Mouse (Mus musculus): ENCODE measurements around the gene Ccnjl.
A peak's percentile ranks its signal among the peaks of the same experiment; 100 is the strongest.

The Ccnjl gene

GRCm38 (mm10) chr11:43528683-43529499 is at the start of gene Ccnjl:
TSS of gene Ccnjl (plus strand) at chr11:43528784.
- DNase-seq (ENCODE audit: low read depth, low spot score) = peak; percentile 57

DNA sequence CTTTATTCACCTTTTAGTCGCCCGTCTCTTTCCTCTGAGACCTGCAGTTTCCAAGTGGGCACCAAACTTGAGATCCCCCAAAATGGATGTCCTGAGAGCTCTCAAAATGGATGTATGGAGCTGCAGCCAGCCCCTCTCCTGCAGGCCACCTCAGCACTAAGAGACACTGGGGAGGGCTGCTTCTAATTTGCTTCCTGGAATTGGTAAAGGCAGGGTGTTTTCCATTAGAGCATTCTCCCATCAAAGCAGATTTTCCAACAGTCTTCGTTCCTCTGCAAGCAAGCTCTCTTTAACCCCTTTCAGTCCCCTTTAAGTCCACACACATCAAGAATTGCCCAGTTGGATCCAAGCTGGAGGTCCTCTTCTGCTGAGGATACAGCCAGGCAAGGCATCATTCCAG is 49.2 kb upstream of the Ccnjl start:
- DNase-seq (ENCODE audit: low read depth, low spot score) = no peak

- no peak for DNase-seq (ENCODE audit: low read depth, low spot score)
Observed at GRCm38 (mm10) chr11:43480561-43480960, 48.0 kb upstream of the Ccnjl start.

GRCm38 (mm10) chr11:43481672-43482522 is 46.7 kb upstream of the Ccnjl start:
- no peak for DNase-seq (ENCODE audit: low read depth, low spot score)

DNA sequence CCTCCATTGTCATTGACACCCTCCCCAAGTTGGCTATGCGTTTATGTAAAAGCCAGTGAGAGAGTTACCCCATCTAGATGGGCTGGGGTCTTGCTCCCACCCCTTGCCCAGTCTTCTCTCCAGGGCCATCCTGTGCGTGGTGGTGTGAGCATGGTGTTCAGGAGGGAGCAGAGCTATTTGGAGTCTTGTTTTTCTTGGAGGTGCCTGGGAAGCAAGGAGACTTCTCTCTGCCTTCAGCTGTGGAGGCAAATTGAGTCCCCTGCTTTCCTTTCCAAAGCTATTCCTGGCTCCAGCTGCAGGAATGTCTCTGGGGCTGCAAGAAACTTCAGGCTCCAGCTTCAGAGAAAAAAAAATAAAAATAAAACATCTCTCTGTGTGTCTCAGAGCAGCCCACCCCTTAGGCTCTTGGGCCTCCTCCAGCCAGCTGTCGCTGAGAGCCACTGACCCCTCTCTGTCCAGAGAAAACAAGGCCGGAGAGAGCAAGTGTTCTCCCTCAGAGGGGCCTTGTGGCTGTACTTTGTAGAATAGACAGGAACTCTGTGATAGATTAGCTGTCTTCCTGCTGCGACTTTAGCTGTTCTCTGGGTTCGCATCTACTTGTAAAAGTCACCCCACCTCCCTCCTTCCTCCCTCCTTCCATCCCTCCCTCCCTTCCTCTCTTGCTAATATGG is 45.3 kb upstream of the Ccnjl start:
- no peak for DNase-seq (ENCODE audit: low read depth, low spot score)

GRCm38 (mm10) chr11:43484057-43484456 is 44.5 kb upstream of the Ccnjl start:
- DNase-seq (ENCODE audit: low read depth, low spot score) = no peak

GRCm38 (mm10) chr11:43484652-43485051 is 43.9 kb upstream of the Ccnjl start:
- no peak for DNase-seq (ENCODE audit: low read depth, low spot score)

- no peak for DNase-seq (ENCODE audit: low read depth, low spot score)
Observed at GRCm38 (mm10) chr11:43485855-43486254, 42.7 kb upstream of the Ccnjl start.

DNA sequence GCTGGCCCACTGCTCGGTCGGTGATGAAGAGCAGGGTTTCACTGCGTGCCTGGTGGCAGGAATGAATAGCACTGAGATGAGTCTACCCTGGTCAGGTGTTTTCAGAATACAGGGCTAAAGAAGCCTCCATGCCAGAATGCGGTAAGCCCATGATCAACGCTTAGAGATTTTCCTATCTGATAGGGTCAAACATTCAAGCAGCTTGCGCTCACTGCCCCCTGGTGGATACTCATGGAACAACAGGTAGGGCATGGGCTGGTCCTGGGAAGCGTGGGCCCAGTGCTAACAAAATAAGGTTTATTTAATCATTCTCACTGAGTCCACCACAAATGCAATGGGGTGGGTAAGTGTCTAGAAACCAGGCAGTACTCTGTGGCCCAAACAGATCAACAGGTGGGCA is 35.9 kb upstream of the Ccnjl start:
- peak; percentile 84 for DNase-seq (ENCODE audit: low read depth, low spot score)

GRCm38 (mm10) chr11:43493815-43494409 is 34.7 kb upstream of the Ccnjl start:
- peak; percentile 84 for DNase-seq (ENCODE audit: low read depth, low spot score)

GRCm38 (mm10) chr11:43495037-43495436 is 33.5 kb upstream of the Ccnjl start:
- no peak for DNase-seq (ENCODE audit: low read depth, low spot score)

DNA sequence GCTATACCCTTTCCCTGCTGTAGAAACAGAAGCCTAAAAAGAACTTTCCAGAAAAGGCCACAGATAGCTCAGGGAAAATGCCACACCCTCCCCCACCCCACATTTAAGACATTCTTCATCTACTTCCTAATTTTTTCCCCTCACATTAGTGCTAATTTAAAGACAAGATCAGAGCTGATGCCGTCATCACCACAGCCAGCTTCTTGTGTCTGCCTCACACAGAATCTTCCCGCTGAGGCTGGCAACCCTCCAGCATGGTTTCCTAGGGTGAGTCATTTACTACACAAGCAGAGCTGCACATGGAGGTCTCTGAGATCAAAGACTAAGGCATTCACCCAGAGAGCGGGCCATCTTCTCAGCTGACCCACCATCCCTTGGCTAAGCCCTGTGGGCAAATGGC is 33.1 kb upstream of the Ccnjl start:
- no peak for DNase-seq (ENCODE audit: low read depth, low spot score)

DNA sequence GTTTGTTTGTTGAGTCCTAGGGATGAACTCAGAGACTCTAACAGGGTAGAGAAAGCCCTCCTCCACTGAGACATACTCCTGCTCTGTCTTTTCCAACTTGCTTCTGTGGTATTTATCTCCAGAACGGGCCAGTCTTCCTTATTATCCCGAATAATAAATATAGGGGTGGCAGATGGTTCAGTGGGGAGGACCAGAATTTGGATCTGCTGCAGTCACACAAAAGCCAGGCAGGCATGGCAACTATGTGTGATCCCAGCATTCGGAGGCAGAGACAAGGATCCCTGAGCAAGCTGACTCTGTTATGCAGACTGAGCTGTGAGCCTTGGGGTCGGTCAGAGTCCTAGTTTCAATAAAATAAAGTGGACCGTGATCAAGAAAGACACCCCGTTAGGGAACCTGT is 27.3 kb upstream of the Ccnjl start:
- no peak for DNase-seq (ENCODE audit: low read depth, low spot score)

DNA sequence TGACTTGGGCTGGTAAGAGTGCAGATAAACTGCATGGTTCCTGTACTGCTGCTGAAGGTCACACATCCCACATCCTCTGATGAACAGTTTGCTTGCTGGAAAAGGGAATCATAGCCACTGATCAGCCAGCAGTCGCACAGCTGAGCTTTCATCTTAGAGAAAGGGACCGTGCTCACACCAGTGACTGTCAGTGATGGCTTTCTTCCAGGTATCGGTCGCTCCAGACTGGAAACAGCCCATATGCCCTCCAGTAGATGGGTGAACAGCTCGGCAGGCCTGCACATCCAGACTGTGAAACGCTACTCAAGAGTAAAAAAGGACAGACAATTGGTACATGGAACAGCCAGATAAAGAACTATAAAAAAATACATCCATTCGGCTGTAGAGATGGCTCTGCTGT is 23.4 kb upstream of the Ccnjl start:
- DNase-seq (ENCODE audit: low read depth, low spot score) = no peak

GRCm38 (mm10) chr11:43507976-43508375 is 20.6 kb upstream of the Ccnjl start:
- no peak for DNase-seq (ENCODE audit: low read depth, low spot score)

- no peak for DNase-seq (ENCODE audit: low read depth, low spot score)
Observed at GRCm38 (mm10) chr11:43509878-43510277, 18.7 kb upstream of the Ccnjl start.

- DNase-seq (ENCODE audit: low read depth, low spot score) = no peak
Observed at GRCm38 (mm10) chr11:43512661-43513190, 15.9 kb upstream of the Ccnjl start.

DNA sequence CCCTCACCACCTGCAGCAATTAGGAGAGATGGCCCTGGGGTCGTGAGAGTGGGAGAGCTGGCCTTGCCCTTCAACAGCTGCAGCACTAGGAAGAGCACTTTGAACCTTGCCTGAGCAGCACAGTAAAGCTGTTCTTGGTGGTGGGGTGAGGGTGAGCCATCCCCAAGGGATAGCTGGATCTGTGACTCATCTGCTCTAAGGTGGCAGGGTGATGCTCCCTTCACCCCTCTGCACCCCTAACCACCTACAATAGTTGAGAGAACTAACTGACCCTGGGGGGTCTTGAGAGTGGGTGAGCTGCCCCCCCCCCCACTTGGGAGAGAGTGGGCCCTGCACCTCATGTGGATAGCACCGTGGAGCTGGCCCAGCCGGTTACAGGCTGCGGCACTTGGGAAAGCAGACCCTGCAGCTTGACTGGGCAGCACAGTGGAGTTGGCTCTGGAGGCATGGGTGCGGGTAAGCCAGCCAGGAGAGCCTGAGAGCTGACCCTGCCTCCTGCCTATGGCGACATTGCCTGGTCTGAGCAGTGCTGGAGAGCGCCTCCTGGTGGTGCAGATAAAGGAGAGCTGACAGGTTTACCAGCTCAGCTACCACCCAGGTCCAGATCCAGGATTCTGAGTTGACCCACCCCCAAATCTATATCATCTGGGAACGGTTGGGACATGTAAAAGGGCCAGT is 12.1 kb upstream of the Ccnjl start:
- peak; percentile 60 for DNase-seq (ENCODE audit: low read depth, low spot score)

GRCm38 (mm10) chr11:43517641-43518040 is 10.9 kb upstream of the Ccnjl start:
- no peak for DNase-seq (ENCODE audit: low read depth, low spot score)

- no peak for DNase-seq (ENCODE audit: low read depth, low spot score)
Observed at GRCm38 (mm10) chr11:43518086-43518485, 10.5 kb upstream of the Ccnjl start.

DNA sequence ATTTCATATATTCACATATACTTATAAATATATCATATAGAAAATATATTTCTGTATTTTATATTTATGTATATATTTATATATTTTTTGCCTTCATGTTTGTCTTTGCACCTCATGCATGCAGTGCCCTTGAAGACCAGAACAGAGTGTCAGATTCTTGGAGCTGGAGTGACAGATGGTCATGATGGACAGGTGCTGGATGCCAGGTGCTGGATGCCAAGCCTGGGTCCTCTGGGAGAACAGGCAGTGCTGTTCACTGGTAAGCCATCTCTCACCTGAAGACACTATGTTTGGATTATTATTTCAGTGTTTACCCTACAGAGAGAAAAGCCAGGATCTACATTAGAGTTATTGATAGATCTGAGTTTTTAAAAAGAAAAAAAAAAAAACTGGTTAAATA is 9.8 kb upstream of the Ccnjl start:
- DNase-seq (ENCODE audit: low read depth, low spot score) = no peak

Measured in CD4-positive, CD25-positive, alpha-beta regulatory T cell, adult 2 months (primary cell).